Mouse (Mus musculus) stomach, embryonic 16.5 days (tissue): Measurements from ENCODE around the gene Hlx. TPM values are rescaled to one million over a fixed set of nuclear protein-coding genes. Genes with fewer than 3 reads are reported as not detected.

Experiments
- ATAC-seq: fragments of 200-750 bp; cut with Nextera tagmentation; 2 replicates; pipeline ENCODE4 v1.8.0; 2017; ENCODE audit warnings: moderate number of reproducible peaks, moderate TSS enrichment; ENCODE audit not compliant: insufficient read depth, low FRiP score
- H3K27ac ChIP-seq: fragments of 300-500 bp; sonication (generic); 2 replicates; pipeline ENCODE4 v1.5.1; 2014; ENCODE audit warnings: low read length
- H3K27me3 ChIP-seq: fragments of 300-500 bp; sonication (generic); 2 replicates; pipeline ENCODE4 v1.6.1; 2014; ENCODE audit warnings: low read length, control low read depth, mixed read lengths; ENCODE audit not compliant: control insufficient read depth, insufficient read depth
- H3K36me3 ChIP-seq: fragments of 300-500 bp; sonication (generic); 2 replicates; pipeline ENCODE4 v1.6.1; 2014; ENCODE audit warnings: low read length; ENCODE audit not compliant: control insufficient read depth, insufficient read depth
- H3K4me1 ChIP-seq: fragments of 300-500 bp; sonication (generic); 2 replicates; pipeline ENCODE4 v1.6.1; 2014; ENCODE audit warnings: low read length, control low read depth, mixed read lengths; ENCODE audit not compliant: control insufficient read depth, insufficient read depth
- H3K4me2 ChIP-seq: fragments of 300-500 bp; sonication (generic); 2 replicates; pipeline ENCODE4 v1.6.1; 2014; ENCODE audit warnings: low read depth, low read length, mixed read lengths
- H3K4me3 ChIP-seq: fragments of 300-500 bp; sonication (generic); replicated peaks from 2 replicates; pipeline ENCODE4 v1.5.1; 2014; ENCODE audit warnings: mild to moderate bottlenecking, low read length
- H3K9ac ChIP-seq: fragments of 300-500 bp; sonication (generic); 2 replicates; pipeline ENCODE4 v1.6.1; 2014; ENCODE audit warnings: low read length
- H3K9me3 ChIP-seq: fragments of 300-500 bp; sonication (generic); replicated peaks from 2 replicates; pipeline ENCODE4 v1.6.1; 2016; ENCODE audit warnings: low read length, control low read depth; ENCODE audit not compliant: control insufficient read depth
- WGBS: fragments of 180-500 bp; shearing (Covaris S2); extraction: QIAGEN DNeasy Blood & Tissue Kit; methylation state at CpG from one replicate; pipeline ENCODE4 v1.1.7; 2014; 5-methylcytosine and 5-hydroxymethylcytosine counted together
- polyA plus RNA-seq: library from polyadenylated mRNA; unstranded; fragments of >200 nt; fragmentation: Nextera tagmentation; extraction: Ambion mirVana; gene quantifications from 2 replicates; pipeline ENCODE4 v1.2.1, GENCODE M21; 2015

The Hlx gene
- polyA plus RNA-seq, 1 experiment from 2014 or later: 8.3 TPM

- Histone ChIP-seq H3K4me1 (peaks cover 7% of the 10 kb centered on the region; the same call in 1 of the 2 replicates), H3K9ac (no peak overlapping the region), H3K36me3 (no peaks in the 10 kb centered on the region), H3K4me3 (no peak overlapping the region), H3K4me2 (no peak overlapping the region), H3K9me3 (no peaks in the 10 kb centered on the region), H3K27ac (no peak overlapping the region), H3K27me3 (no peaks in the 10 kb centered on the region; the same call in 1 of the 2 replicates)
- ATAC-seq: no peak
- 57% methylated on average over 8 of the region's 8 CpGs for WGBS
These were observed 52.9 kb downstream of the Hlx start for GRCm38 (mm10) chr1:184679416-184679965.

GRCm38 (mm10) chr1:184677641-184678040, 54.8 kb downstream of the Hlx start:
- Histone ChIP-seq H3K9me3 (no peaks in the 10 kb centered on the region), H3K27me3 (no peaks in the 10 kb centered on the region; the same call in 1 of the 2 replicates), H3K36me3 (no peaks in the 10 kb centered on the region), H3K4me2 (no peak overlapping the region), H3K27ac (no peak overlapping the region), H3K9ac (no peak overlapping the region), H3K4me1 (peaks cover 7% of the 10 kb centered on the region; the same call in 1 of the 2 replicates), H3K4me3 (no peak overlapping the region)
- WGBS: 51% methylated on average over 2 of the region's 2 CpGs
- ATAC-seq: no peak

Other genes with a start within 250 kb of the Hlx start
- gene Marc1, start 78.7 kb upstream of the Hlx start, polyA plus RNA-seq: 2.1 and 2.7 TPM in 2 replicates
- 218 and 228 TPM in 2 replicates for gene Marc2, start 113.8 kb upstream of the Hlx start, polyA plus RNA-seq
- gene C130074G19Rik, start 150.6 kb upstream of the Hlx start, polyA plus RNA-seq: 1.5 and 2.2 TPM in 2 replicates